Mouse (Mus musculus) layer of hippocampus, postnatal 10 days (tissue): ENCODE measurements at regions not wholly inside any gene's neighbourhood (a gene's known extent, or its start where the extent isn't known, plus 50 kb on each side); places are given as distances from the start of the nearest gene placed in this dataset.
A peak's percentile ranks its signal among the peaks of the same experiment; 100 is the strongest.
"Not testable (repeated sequence)": the region's sequence is repeated elsewhere in the genome, so short reads cannot be mapped to it uniquely, and the experiment has no call there.

Experiments used
- DNase-seq, 2 experiments: peaks; one replicate each; pipeline ENCODE4 v3.0.0; 2021; ENCODE audit warnings: low spot score in 2 of 2

GRCm38 (mm10) chr3:31508471-31508870, 198.3 kb upstream of the Slc7a14 start:
- DNase-seq: no peak

- DNase-seq: no peak
These were observed 189.2 kb upstream of the Slc7a14 start for GRCm38 (mm10) chr3:31499201-31499968.

- no peak for DNase-seq
These were observed 185.1 kb upstream of the Slc7a14 start for GRCm38 (mm10) chr3:31495287-31495686.

- no peak for DNase-seq
These were observed 184.5 kb upstream of the Slc7a14 start for GRCm38 (mm10) chr3:31494706-31495105.

- not testable (repeated sequence) for DNase-seq
These were observed 181.6 kb upstream of the Slc7a14 start for GRCm38 (mm10) chr3:31491736-31492135.

- DNase-seq: no peak
These were observed 177.4 kb upstream of the Slc7a14 start for GRCm38 (mm10) chr3:31487596-31487995.

GRCm38 (mm10) chr3:31481964-31482363, 171.8 kb upstream of the Slc7a14 start:
- DNase-seq: no peak

- no peak for DNase-seq
These were observed 157.7 kb upstream of the Slc7a14 start for GRCm38 (mm10) chr3:31467882-31468281.

GRCm38 (mm10) chr3:31464260-31464659, 154.1 kb upstream of the Slc7a14 start:
- DNase-seq: no peak

- peak; percentile 49 to 56 for DNase-seq
These were observed 149.3 kb upstream of the Slc7a14 start for GRCm38 (mm10) chr3:31459456-31459855.

- no peak for DNase-seq
These were observed 147.8 kb upstream of the Slc7a14 start for GRCm38 (mm10) chr3:31457938-31458337.

- no peak for DNase-seq
These were observed 144.9 kb upstream of the Slc7a14 start for GRCm38 (mm10) chr3:31455031-31455430.

- DNase-seq: no peak
These were observed 134.7 kb upstream of the Slc7a14 start for GRCm38 (mm10) chr3:31444861-31445260.

GRCm38 (mm10) chr3:31444311-31444710, 134.1 kb upstream of the Slc7a14 start:
- DNase-seq: no peak

GRCm38 (mm10) chr3:31443894-31444293, 133.7 kb upstream of the Slc7a14 start:
- DNase-seq: no peak

- DNase-seq: no peak
These were observed 130.1 kb upstream of the Slc7a14 start for GRCm38 (mm10) chr3:31440282-31440681.

GRCm38 (mm10) chr3:31437970-31438369, 127.8 kb upstream of the Slc7a14 start:
- DNase-seq: no peak

GRCm38 (mm10) chr3:31435204-31435963, 125.2 kb upstream of the Slc7a14 start:
- DNase-seq: no peak

GRCm38 (mm10) chr3:31433201-31433600, 123.0 kb upstream of the Slc7a14 start:
- no peak for DNase-seq

GRCm38 (mm10) chr3:31423517-31423916, 113.3 kb upstream of the Slc7a14 start:
- no peak for DNase-seq

GRCm38 (mm10) chr3:31408802-31409201, 98.6 kb upstream of the Slc7a14 start:
- DNase-seq: no peak

GRCm38 (mm10) chr3:31405880-31406279, 95.7 kb upstream of the Slc7a14 start:
- DNase-seq: no peak

- no peak for DNase-seq
These were observed 89.0 kb upstream of the Slc7a14 start for GRCm38 (mm10) chr3:31399136-31399535.
